Mouse (Mus musculus) urinary bladder, postnatal 36 days (tissue): ENCODE results near the gene Zbtb1.
"Not testable (repeated sequence)": the region's sequence is repeated elsewhere in the genome, so short reads cannot be mapped to it uniquely, and the experiment has no call there.

Experiments used
- DNase-seq, 2 experiments: peaks; one replicate each; pipeline ENCODE4 v3.0.0; 2022; ENCODE audit warnings: low spot score in 2 of 2, mixed read lengths in 1 of 2

Zbtb1 gene

DNA sequence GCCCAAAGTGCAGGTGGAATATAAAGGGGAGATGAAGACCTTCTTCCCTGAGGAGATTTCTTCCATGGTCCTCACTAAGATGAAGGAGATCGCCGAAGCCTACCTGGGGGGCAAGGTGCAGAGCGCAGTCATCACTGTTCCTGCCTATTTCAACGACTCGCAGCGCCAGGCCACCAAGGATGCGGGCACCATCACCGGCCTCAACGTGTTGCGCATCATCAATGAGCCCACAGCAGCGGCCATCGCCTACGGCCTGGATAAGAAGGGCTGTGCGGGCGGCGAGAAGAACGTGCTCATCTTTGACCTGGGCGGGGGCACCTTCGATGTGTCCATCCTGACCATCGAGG, 34.7 kb downstream of the Zbtb1 start:
- peak; percentile 22 to 31 for DNase-seq

DNA sequence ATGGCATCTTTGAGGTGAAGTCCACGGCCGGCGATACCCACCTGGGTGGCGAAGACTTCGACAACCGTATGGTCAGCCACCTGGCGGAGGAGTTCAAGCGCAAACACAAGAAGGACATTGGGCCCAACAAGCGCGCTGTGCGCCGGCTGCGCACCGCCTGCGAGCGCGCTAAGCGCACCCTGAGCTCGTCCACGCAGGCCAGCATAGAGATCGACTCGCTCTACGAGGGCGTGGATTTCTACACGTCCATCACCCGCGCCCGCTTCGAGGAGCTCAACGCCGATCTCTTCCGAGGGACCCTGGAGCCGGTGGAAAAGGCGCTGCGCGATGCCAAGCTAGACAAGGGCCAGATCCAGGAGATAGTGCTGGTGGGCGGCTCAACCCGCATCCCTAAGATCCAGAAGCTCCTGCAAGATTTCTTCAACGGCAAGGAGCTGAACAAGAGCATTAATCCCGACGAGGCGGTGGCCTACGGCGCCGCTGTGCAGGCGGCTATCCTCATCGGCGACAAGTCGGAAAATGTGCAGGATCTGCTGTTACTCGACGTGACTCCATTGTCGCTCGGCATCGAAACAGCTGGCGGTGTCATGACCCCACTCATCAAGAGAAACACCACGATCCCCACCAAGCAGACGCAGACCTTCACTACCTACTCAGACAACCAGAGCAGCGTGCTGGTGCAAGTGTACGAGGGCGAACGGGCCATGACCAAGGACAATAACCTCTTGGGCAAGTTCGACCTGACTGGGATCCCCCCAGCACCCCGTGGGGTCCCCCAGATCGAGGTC, 35.3 kb downstream of the Zbtb1 start:
- peak; percentile 4 to 15 for DNase-seq

DNA sequence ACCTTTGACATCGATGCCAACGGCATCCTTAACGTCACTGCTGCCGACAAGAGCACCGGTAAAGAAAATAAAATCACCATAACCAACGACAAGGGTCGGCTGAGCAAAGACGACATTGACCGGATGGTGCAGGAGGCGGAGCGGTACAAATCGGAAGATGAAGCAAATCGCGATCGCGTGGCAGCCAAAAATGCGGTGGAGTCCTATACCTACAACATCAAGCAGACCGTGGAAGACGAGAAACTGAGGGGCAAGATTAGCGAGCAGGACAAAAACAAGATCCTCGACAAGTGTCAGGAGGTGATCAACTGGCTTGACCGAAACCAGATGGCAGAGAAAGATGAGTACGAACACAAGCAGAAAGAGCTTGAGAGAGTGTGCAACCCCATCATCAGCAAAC, 35.9 kb downstream of the Zbtb1 start:
- no peak for DNase-seq

DNA sequence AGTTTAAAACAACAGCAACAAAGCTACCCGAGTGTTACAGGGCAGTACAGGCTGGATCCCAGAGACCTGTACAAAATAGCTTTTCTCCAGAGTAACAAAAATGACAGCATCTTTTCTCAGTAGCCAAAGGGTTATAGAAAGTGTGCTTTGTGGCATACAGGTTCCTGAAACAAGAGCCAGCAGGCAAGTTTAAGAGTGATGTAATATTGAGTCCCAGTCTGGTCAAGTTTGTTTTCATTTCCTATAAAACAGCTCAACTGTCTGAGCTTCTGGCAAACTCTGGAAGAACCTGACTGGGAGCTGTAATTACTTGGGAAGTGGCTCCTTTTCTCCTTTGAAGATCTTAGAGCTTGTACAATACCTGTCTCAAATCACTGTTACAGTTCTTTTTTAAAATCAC, 37.1 kb downstream of the Zbtb1 start:
- DNase-seq = no peak

DNA sequence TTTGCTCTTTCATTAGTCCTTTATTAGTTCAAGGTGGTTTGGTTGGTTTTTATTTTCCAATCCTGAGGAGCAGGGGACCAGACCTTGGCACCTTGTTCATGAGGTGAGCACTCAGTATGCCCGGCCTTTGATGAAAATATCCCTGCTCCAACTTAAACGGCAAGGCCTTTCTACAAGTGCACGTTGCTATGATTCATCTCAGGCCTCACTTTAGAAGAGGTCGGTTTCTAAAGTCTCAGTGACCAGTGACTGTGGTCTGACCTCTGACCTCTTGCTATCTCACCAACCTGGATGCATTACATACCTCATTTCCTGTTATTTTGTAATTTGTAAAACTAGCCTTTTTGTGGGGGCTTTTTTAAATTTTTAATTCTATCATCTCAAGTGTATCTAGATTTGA, 39.1 kb downstream of the Zbtb1 start:
- no peak for DNase-seq

GRCm38 (mm10) chr12:76415383-76416010, 45.4 kb downstream of the Zbtb1 start:
- DNase-seq = no peak

DNA sequence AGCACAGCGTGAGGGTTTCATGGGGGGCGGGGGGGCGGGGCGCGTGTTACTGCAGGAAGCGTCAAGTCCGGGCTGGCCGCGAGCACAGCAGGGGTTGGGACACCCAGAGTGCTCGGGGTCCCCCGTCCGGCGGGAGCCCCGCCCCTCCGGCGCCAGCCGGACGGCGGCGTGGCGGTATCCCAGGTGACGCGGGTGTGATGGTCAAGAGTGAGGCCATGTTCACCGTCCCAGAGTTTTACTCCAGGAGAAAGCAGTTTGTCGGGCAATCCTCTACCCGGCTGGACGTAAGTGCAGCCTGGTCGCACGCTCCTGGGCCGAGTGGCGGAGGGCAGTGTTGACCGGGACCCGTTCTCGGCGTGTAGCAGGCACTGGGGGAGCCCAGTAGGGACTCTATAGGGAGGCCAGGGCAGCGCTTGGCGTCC, 47.4 kb downstream of the Zbtb1 start, which contains the start of gene Ppp1r36:
Gene Ppp1r36 (plus strand): TSS at position 106 of the 422 bp plus-strand sequence.
- DNase-seq = peak; percentile 56 to 70

DNA sequence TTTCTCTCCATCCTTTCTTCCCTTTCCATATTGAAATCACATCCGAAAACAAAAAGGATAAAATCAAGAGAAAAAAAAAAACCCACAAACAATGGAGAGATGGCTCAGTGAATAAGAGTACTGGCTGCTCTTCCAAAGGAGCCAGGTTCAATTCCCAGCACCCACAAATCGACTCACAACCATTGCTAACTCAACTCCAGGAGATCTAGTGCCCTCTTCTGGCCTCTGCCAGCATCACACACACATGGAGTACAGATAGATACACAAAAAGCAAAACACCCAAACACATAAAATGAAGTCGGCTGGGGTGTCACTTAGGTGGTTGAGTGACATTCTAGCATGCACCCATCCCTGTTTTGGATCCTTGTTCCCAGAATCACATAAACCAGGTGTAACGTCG, 48.3 kb downstream of the Zbtb1 start:
- no peak for DNase-seq

GRCm38 (mm10) chr12:76425256-76425655, 55.2 kb downstream of the Zbtb1 start:
- DNase-seq = no peak

DNA sequence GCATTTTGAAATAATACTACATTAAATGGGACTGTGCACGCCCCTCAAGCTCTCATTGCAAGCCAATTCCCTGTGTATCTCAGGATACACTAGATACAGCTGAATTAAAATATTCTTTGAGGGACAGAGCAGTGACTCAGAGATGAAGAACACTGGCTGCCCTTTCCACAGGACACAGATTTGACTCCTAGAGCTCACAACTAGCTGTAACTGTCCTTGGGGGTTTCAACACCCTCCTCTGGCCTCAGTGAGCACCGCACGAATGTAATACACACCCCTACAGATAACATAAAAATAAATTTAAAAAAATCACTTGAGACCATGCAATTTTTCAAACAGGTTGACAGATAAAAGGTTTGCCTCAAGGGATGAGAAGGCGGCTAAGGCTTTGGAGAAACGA, 57.5 kb downstream of the Zbtb1 start:
- DNase-seq = no peak

- DNase-seq = no peak
Observed at GRCm38 (mm10) chr12:76430879-76431406, 60.9 kb downstream of the Zbtb1 start.

- no peak for DNase-seq
Observed at GRCm38 (mm10) chr12:76431431-76431830, 61.4 kb downstream of the Zbtb1 start.

DNA sequence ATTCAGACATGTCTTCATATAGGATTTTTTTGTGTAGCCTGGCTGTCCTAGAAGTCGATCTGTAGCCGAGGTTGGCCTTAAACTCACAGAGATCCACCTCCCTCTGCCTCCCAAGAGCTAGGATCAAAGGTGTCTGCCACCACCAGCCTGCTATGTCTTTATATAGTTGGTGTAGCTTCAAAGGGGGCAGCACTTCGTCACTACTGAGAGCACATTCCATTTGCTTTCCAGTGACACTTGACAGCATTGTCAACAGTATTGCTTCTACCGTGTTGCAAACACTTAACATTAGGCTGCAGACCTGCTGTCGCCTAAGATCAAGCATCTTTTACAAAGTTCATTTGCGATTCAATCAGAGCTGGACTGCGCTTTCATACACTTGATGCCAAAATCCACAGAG, 64.0 kb downstream of the Zbtb1 start:
- DNase-seq = no peak

GRCm38 (mm10) chr12:76435084-76435483, 65.0 kb downstream of the Zbtb1 start:
- no peak for DNase-seq

GRCm38 (mm10) chr12:76435549-76435948, 65.5 kb downstream of the Zbtb1 start:
- no peak for DNase-seq

GRCm38 (mm10) chr12:76443488-76443887, 73.4 kb downstream of the Zbtb1 start:
- DNase-seq = not testable (repeated sequence)

DNA sequence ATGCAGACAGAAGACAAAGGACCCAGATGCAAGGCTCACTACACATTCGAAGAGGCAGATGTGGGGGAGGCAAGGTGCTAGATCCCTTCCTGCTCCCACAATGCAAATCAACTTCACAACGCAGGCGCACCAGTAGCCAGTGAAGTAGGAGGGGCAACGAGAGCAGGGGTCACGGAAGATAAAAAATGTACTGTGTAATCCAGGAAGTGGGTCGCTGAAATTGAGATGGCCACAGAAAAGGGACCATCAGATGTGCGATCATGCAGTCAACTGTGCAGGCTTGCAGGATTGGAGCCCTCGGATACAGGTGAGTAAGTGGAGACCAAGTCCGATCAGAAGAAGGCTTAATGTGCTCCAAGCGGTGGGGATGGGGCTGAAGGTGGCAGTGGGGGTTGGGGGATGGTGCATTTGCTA, 74.3 kb downstream of the Zbtb1 start:
- DNase-seq = no peak

DNA sequence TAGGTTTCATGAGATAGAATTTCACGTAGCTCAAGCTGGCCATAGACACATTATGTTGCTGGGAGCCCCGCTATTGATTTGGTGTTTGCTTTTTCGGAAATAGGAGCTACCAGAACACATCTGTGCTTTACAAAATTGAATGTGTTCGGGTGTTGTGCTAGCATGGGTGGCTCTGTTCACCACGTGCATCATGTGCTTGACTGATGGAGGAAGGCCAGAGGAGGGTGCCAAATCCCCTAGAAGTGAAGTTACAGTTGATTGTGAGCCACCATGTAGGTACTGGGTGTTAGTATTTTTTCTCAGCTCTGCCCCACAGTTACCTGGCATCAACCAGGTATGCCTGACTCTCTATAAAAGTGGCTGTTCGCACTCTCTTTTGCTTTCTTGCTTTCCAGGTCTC, 74.8 kb downstream of the Zbtb1 start:
- DNase-seq = no peak

GRCm38 (mm10) chr12:76446201-76446600, 76.1 kb downstream of the Zbtb1 start:
- no peak for DNase-seq
